Mouse (Mus musculus) testis, postnatal 10 days (tissue): ENCODE results near the gene Mxd1.
A peak's percentile ranks its signal among the peaks of the same experiment; 100 is the strongest.

Source experiments
- DNase-seq: peaks from one replicate; pipeline ENCODE4 v3.0.0; 2021; ENCODE audit warnings: low spot score

Mxd1 gene

DNA sequence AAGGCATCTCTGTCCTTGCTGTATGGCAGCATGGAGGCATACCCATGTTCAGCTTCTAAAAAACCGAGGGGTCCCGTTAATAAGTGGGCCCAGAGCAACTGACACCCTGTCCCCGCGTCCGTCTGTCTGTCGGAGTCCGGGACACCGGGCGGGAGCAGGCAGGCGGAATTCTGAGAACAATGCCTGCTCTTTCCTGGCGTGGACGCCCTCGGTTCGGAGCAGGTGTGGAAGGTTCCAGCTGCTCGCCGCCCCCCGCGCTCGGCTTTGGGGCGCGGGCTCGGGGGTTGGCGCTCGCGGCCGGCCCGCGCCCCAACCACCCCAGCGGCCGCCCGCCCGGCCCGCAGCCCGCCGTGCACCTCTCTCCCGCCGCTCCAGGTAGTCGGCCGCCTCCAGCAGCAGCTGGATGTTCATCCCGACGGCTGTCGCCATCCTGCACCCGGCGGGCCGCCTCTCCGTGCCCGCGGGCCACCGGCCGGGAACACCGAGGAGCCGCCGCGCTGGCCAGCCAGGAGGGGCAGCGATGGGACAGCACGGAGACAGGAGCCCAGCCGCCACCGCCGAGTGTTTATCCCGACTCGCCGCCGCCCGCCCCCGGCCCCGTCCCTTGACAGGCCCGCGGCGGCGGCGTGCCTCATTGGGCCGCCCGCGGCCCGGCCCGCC is at the start of gene Mxd1:
Gene Mxd1, minus strand, starts transcription at position 582 of the 660 bp plus-strand sequence.
- DNase-seq, result no peak

DNA sequence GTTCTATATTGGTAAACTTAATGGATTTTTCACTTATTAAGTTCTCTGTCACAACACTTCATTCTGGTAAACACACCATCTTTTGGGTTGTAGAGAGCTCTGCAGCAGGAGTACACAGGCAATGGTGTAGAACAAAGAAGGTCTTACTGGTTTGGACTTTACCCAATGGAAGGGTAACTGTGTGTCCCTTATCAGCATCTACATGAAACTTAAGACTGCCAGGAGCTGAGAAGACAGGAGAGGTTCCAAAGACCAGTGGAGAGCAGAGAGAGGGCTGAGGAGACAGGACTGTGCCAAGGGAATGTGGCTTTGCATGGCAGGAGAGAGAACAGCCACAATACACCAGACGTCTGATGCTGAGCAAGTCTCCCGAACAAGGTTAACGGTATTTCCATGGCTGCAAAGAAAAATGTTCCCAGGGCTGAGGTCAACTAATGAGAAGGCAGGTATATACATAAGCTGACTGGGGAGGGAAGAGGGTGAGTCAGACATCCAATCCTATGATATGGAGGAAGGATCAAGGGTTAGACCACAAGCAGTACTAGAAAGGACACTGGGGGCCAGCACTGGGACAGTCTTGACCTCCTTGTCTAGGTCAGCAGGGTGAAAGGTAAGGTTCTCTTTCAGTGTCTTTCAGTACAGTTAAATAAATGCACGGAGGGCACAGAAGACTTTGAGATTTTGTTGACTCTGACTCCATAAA is 39.3 kb upstream of the Mxd1 start:
- no peak for DNase-seq

DNA sequence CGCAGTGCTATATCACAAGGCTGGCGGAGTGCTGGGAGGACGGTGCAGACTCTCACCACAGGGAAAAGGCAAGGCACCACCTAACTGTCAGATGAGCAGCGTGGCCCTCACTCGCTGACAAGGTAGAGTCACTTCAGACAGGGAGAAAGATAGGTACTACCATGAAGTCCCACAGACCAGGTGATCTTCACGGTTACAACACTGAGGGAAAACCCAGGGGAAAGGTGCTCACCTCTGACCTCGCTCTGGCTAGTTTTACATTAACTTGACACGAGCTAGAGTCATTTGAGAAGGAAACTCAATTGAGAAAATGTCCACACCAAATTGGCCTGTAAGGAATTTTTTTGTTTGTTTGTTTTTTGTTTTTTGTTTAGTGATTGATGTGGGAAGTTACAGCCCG is 33.6 kb upstream of the Mxd1 start:
- no peak for DNase-seq

- DNase-seq, result no peak
Measured at GRCm38 (mm10) chr6:86697903-86698302, 28.9 kb upstream of the Mxd1 start.

- no peak for DNase-seq
Measured at GRCm38 (mm10) chr6:86696213-86696612, 27.3 kb upstream of the Mxd1 start.

DNA sequence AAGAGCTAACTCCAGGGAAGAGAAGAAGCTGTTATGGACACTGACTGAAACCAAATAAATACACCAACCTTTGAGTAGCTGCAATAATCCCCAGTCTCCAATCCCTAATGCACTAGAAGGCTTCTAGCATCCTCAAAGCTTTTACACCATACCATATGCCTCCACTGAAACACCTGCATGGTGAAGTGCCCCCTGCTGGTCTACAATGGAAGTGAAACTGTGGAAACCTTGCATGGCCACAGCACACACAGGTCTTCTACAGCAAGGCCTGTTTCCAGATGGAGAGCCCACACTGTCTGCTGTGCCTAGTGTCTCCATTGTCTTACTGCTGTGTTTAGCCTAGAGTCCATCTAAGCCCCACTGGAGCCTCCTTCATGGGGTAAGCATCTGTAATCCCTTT is 25.5 kb upstream of the Mxd1 start:
- peak; percentile 72 for DNase-seq

- no peak for DNase-seq
Measured at GRCm38 (mm10) chr6:86689671-86690070, 20.7 kb upstream of the Mxd1 start.

DNA sequence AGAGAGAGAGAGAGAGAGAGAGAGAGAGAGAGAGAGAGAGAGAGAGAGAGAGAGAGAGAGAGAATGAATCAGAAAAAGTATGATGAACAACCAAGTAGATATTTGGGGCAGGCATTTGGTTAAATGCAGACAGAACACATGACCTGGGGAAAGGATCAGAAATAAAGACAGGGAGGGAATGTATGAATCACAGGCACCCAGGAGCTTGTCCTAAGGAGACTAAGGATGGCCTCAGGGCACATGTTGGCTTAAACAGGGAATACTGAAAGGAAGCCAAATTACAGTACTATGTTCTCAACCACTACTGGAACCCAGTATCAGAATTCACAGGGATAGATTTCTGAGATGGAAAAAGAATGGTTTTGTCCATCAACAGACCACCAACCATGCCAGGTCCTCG is 18.0 kb upstream of the Mxd1 start:
- no peak for DNase-seq

DNA sequence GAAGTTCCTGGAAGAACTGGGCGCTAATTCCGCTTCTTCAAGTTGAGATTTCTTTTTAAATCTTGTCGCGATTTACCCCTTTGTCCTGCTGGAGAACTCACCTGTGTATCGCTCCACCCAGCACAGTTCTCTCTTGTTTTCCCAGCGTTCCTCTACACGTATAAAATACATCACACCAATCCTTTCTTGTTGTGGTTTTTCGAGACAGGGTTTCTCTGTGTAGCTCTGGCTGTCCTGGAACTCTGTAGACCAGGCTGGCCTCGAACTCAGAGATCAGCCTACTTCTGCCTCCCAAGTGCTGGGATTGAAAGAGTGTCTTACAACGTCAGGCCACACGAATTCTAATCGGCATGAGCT is 15.7 kb upstream of the Mxd1 start:
- no peak for DNase-seq

GRCm38 (mm10) chr6:86683872-86684654 is 15.1 kb upstream of the Mxd1 start, which contains the start of gene Snrnp27:
Gene Snrnp27 (minus strand): TSS chr6:86684522.
- peak; percentile 93 for DNase-seq

DNA sequence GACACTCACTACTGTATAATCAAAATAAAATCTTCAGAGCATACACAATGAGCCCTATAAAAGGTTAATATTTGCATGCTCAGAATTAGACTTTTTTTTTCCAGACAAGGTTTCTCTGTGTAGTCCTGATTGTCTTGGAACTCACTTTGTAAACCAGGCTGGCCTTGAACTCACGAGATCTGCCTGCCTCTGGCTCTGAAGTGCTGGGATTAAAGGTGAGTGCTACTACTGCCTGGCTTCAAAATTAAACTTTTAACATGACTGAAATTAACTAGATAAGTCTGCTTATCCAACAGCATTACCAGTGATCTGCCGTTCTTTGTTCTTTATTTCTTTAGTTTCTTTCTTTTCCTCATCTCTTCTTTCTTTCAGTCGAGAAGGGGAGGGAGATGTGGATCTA is 12.3 kb upstream of the Mxd1 start:
- no peak for DNase-seq

- DNase-seq, result no peak
Measured at GRCm38 (mm10) chr6:86678341-86678740, 9.4 kb upstream of the Mxd1 start.

DNA sequence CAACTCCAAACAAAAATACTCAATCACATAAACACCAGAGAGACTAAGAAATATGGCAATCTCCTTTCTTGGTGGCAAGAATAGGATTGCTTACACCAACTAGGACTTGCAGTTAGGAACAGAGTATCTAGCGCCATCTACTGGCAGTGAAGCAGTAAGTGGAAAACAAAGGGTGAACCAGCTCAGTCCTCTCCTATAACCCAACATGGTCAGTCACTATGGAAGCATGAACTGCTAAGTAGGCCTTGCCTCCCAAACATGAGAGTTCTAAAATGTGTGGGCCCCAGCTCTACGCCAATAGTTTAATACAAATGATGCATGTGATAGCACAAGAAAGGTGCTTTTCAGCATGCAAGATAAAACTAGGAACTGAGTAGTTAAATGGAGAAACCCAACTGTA is 1.9 kb upstream of the Mxd1 start:
- no peak for DNase-seq

- peak; percentile 100 for DNase-seq
Measured at GRCm38 (mm10) chr6:86669240-86669727, 323 bp upstream of the Mxd1 start.

DNA sequence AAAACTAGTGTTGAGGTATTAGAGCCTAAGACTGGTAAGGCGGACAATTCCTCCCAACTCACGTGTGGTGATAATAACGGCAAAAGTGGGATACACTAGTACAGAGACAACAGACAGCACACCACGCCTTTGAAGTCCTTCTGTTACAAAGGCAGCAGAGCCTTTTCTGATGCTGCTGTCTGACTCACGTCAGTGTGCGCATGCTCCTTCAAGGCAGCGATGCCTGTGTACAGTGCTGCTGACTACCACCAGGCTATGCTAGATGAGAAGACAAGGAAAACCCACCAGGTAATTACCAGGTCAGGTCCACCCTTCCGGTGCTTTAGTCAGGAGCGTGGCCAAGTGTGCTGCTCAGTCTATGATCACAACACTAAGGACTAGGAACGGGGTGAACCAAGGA is 1.9 kb downstream of the Mxd1 start:
- no peak for DNase-seq

DNA sequence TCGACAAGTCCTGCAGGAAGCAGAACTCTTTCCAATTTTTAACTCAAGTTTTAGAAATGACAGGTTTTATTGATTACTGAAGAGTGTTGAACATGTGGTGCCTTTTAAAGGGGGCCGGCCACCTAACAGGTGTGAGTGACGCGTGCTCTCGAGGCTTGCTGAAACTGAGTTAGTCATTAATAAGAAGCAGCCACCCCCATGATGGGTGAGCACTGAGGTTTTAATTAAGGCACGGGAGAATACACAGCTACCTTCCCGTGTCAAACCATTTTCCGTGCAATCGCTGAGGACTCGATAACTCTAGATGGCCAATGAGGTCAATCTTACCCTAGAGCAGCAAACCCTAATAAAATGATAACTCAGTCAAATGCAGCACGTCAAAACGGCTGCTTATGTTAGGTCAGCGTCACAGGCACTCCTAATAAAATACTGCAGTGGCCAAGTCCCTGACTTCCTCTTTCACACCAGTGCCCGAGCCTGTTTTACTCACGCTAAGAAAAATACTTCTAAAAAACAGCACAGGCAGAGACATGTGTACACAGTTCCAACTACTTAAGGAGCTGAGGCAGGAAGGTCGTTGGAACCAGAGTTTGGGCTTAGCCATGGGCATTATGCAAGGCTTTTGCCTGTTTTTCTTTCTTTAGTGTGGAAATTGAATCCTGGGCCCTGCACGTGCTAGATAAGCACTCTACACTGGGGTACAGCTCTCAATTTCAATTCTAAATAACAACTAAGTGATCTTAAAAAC is 3.2 kb downstream of the Mxd1 start:
- no peak for DNase-seq

GRCm38 (mm10) chr6:86665076-86665475 is 3.9 kb downstream of the Mxd1 start:
- no peak for DNase-seq

- no peak for DNase-seq
Measured at GRCm38 (mm10) chr6:86660161-86660877, 8.6 kb downstream of the Mxd1 start.

DNA sequence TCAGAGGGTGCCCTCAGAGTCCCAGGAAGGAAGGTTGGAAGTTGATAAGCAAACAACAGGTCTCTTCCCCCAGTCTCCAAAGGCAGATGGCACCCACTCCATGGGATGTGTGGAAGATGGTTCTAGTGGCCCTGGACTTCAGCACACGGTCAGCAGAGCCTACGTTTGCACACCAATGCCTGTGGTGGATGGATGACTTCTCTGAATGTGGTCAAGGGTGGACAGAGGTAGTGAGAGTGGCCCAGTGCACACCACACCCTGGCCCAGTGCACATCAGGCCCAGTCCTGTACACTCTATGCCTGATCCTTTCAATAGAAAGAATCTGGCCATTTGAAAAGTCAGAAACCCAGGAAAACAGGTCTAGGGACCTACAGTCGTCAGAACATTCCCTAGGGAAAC is 10.5 kb downstream of the Mxd1 start:
- no peak for DNase-seq

- no peak for DNase-seq
Measured at GRCm38 (mm10) chr6:86654270-86654916, 14.6 kb downstream of the Mxd1 start.

- no peak for DNase-seq
Measured at GRCm38 (mm10) chr6:86653026-86653425, 15.9 kb downstream of the Mxd1 start.
